Mouse (Mus musculus) urinary bladder, postnatal 14 days (tissue): Measurements from ENCODE around the gene Anxa9.

Experiments used
- DNase-seq: peaks from one replicate; pipeline ENCODE4 v3.0.0; 2021; ENCODE audit warnings: low spot score

Gene Anxa9

GRCm38 (mm10) chr3:95284062-95284461 lies 22.9 kb downstream of the Anxa9 start:
- no peak for DNase-seq

DNA sequence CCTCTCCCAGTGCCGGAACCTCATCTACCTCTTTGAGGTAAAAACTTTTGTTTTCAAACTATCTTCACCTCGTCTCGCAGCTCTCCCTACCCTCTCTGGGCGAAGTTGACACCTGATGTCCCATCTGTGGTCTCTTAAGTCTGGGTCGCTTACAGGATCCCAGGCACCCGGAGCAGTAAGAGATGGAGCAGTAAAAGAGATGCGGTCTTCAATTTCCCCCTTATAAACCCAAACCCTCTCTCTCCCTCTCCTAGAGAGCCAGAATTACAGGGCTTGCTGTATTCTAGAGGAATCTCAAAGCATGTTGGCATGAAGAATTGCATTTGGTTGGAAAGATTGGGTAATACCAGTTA lies 23.4 kb downstream of the Anxa9 start:
- DNase-seq: no peak

DNA sequence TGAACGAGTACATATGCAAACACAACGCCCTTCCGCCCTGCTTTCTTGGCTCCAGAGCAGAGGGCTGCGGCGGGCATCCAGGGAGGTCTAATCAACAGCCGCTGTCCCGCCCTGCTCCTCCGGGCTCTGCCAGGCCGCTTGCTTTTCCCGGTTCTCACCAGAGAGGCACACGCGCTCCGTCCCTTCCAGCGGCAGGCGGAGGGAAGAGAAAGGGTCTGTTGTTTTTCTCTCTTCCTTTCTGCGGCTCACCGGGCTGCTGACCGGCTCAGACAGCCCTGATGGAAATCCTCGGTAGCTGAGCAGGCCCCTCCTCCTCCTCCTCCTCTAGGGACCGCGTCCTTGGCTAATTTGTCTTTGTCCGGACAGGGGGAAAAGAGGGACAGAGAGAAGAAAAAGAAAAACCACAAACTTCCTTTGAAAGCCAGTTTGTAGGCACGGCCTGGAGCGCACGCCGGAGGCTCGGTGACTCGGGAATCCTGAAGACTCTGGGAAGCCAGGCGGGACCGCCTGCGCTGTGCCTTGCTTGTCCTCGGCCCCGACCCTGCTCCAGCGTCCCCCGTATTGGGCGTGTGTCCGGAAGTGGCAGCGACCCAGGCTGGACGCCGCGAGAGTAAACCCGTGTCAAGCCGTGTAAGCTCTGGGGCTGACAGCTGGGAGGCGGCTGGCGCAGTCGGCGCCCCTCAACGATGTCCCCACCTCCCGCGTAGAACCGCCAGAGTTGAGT lies 23.9 kb downstream of the Anxa9 start:
- peak; percentile 85 for DNase-seq

DNA sequence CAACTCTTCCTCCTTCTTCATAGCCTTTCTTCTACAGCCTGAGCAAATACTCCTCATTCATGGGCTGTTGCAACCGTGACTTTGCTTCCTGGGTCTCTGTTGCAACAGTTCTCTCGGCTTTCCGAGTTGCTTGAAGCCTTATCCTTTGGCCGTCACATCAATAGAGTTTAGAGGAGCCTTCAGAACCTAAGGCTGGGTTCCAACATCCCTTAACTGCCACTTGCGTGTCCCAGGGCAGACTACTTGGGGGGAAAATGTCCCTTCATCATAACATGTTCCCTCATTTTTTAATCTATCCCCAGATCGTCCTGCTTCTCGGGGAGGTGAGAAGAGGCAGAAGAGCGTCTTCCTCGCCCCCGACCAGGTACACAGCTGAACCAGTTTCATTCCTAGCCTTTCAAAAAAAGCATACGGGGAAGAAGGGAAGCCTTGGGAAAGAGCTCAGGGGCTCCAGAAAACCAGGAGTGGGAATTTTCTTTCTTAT lies 24.6 kb downstream of the Anxa9 start:
- DNase-seq: peak; percentile 47

DNA sequence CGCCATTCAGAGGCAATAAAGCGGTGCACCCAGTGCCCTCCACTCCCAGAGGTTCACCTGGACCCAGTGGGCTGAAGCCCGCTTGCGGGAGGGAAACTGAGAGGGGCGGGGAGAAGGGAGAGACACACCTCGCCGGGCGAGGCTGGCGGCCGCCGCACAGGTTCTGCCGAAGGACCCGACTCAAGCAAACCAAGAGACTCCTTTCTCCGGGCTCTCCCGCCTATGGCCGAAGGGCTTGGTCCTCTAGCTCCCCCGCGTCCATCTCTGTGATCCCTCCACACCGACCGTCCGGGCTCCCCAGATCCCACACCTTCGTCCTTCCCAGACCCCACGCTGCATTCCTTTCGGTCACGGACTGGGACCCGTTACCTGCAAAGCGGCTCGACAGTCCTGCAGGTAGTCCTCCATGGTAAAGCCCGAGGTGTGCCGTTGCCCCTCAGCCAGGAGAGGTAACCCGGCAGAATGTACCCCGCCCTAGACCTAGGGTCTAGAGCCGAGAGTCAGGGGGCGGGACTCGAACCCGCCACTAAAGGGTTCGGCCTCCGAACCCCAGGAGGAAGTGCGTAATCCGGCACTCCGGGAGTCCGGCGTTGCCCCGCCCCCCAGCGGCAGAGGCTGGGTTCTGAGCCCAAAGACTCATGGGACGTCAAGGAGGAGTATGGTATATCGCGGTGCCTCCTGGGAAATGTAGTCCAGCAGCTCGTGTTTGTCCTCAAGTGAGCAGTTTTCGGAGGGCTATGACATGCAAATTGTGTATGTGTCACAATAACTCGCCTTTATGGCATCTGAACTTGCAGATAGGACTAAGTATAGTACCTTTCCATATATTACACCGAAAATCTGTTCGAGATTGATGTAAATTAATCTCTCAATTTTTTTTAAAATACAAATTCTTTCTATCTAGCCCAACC lies 25.5 kb downstream of the Anxa9 start, which contains the start of the genes Mindy1 and Prune1:
Gene Mindy1 (plus strand): TSS at position 130 of the 911 bp plus-strand sequence.
Gene Prune1 (minus strand): TSS at position 861 of the 911 bp plus-strand sequence.
- DNase-seq: peak; percentile 99

DNA sequence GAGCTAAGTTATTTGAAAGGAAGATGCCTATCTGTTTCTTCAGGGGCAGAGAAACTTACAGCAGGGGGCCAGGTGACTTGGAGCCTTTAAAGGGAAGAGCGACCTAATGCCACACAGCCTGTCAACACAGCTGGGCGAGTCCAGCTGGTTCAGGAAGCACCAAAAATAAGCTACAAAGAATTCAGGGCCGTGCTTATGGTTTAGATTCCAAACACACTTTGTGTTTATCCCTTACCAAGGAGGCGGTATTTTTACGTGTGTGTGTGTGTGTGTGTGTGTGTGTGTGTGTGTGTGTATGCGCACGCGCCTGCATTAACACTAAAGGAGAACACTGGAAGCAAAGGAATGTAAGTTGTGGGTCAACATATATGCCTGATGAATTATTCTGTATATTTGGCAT lies 26.2 kb downstream of the Anxa9 start:
- DNase-seq: peak; percentile 29

DNA sequence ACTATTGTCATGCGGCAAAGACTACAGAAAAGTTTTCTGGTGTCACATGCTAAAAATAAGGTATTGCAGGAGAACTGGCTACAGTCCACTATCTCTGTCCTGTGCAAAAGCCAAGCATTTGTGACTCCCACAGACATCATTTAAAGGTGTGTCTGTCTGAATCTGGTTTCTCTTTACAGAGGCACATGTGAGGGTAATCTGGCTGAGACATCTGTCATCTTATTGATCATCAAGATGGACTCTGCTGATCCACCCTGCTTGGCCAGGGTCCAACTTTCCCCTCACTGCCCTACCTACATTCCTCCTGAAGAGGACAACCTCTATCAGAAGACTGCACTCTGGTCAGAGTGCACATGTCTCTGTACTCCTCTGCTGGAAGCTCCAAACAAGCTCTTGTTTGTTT lies 29.8 kb downstream of the Anxa9 start:
- DNase-seq: peak; percentile 46

- DNase-seq: no peak
These were observed 30.5 kb downstream of the Anxa9 start for GRCm38 (mm10) chr3:95276428-95276934.

- no peak for DNase-seq
These were observed 31.8 kb downstream of the Anxa9 start for GRCm38 (mm10) chr3:95275161-95275560.

GRCm38 (mm10) chr3:95274453-95274852 lies 32.5 kb downstream of the Anxa9 start:
- no peak for DNase-seq

DNA sequence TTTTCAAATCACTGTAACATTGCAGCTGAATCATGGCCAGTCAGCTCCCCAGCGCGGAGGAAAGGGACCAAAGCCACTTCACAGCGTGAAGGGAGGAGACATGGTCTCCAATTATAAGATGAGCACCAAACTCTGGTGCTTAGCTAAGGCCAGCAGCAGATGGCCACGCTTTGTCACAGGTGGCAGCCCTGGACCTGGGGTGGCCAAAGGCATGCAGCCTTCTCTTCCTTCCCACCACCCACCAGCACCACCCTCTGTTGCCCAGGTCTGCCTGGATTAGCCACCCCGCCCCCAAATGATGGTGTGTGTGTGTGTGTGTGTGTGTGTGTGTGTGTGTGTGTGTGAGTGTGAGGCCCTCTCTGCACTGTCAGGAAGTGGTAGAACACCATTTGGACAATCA lies 33.5 kb downstream of the Anxa9 start:
- no peak for DNase-seq

DNA sequence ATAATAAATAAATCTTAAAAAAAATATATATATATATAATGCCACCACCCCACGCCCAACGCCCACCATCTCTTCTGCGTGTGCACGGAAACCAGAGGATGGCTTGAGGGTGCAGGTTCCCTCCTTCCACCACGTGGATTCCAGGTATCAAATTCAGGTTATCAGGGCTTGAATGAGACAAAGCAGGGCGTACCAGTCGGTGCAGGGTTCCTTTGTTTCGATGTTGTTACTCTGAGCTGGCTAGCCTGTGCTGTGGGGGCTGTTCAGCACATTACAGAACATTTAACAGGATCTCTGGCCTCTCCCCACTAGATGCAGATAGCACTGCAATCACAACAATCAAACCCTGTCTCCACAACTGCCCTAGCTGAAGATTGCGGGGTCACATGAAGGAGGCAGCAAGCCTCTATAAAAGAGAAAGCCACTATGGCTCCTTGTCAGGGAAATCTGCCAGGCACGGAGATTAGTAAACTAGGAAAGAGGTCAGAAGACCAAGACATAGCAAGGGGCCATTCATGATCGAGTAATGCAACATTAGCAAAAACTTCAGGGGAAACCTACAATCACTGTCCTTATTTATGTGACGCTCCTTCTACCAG lies 36.1 kb downstream of the Anxa9 start:
- no peak for DNase-seq

DNA sequence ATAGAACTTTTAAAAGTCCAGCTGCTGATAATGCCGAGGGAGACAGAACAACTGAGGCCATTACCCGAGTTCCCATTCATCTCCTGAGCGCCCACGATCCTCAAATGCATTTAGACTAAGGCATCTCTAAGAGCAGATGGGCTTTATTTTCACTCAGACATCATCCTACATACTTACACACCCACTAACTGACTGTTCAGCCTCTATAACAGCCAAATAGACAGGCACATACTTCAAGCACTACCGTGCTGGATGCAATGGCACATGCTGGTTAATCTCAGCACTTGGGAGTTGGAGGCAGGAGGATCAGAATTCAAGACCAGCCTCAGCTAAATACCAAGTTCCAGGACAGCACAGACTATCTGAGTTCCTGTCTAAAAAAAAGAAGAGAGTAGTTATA lies 37.2 kb downstream of the Anxa9 start:
- DNase-seq: no peak

- DNase-seq: no peak
These were observed 39.1 kb downstream of the Anxa9 start for GRCm38 (mm10) chr3:95267855-95268254.

DNA sequence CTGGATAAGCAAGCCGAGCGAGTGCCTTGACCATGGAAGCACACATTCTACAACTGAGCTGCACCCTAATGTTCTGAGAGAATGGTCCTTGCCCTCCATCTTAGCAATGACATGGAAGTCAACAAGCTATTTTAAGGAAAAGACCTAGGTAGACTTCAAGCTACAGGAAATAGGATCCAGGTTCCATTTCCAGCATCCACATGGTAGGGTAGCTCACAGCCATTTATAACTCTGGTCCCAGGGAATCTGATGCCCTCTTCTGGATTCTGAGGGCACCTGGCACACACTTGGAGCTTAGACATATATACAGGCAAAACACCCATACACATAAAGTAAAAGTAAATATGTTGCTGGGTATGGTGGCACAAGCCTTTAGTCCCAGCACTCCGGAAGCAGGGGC lies 40.9 kb downstream of the Anxa9 start:
- no peak for DNase-seq

DNA sequence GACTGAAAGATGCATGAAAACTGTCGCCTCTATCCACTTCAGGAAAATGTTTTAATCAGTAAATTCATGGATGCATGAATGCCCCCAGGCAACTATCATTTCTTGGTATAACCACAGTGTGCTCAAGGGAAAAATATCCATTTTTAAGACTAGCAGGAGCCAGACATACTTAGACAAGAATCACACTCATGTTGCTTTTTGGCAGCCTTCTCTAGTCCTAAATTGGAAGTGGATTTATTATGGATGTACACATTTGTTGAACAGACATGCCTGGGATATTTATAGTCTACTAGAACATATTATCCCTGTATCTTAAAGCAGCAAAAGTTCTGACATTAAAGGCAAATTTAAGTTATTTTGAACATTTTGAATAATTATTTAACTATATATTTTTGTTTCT lies 42.3 kb downstream of the Anxa9 start:
- no peak for DNase-seq

DNA sequence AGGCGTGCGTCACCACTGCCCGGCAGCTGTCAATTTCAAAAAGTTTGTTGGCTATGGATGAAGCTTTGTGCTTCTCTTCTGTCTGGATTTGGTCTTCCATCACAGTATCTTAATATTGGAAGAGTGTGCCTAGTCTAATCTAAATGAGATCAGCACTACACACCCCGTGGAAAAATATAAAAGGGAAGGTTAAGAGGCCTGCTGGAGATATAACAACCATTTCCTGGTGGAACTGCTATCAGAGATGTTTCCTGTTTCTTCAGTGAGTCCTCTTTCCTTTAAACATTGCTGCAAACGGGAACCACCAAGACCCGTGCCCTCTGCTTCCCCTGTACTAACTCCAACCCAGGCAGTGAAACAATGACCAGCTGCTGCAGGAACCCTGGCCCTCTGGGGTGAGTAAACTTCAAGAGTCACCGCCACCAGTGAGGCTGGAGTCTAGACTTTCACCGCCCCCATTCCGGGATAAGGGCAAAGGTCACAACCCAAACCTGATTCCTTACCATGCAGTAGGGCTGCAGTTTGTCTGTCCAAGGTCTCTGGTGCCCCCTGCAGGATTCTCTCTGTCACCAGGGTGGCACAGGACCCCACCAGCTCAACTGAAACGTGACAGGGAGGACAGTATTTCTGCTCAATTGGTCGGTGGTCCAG lies 43.8 kb downstream of the Anxa9 start:
- peak; percentile 73 for DNase-seq

- no peak for DNase-seq
These were observed 45.0 kb downstream of the Anxa9 start for GRCm38 (mm10) chr3:95261975-95262374.

- no peak for DNase-seq
These were observed 50.0 kb downstream of the Anxa9 start for GRCm38 (mm10) chr3:95256931-95257330.

DNA sequence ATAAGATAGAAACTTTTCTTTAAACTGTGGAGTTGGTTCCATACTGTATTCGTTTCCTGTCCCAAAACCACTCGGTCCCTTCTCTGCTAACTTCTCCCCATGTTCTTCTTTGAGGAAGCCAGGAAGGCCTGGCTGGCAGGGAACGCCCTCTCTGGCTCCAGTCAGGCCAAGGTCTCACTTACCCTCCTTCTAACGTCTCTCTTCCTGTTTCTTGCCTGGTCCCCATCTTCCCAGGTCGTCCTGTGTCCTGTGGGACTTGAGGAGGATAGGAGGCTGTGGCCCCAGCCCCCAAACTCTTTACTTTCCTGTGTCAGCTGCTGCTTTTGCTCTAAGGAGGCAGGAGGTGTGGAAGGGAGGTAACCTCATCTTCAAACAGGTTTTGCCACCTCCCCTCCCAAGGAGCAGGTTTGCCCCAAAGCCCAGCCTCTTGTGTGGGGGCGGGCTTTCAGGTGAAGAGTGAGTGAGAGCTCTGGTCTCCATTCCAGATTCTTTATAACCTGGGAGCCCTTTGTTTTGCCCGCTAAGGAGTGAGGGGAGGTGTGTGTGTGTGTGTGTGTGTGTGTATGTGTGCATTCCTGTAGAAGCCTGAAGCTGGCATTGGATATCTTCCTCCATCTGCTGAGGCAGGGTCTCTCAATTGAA lies 56.1 kb downstream of the Anxa9 start, which contains the start of gene Bnipl:
Gene Bnipl (minus strand): TSS at position 411 of the 642 bp plus-strand sequence.
- peak; percentile 55 for DNase-seq

- DNase-seq: no peak
These were observed 56.6 kb downstream of the Anxa9 start for GRCm38 (mm10) chr3:95250361-95250760.
